Mouse (Mus musculus) brain, embryonic 14.5 days (tissue): ENCODE measurements at regions not wholly inside any gene's neighbourhood (a gene's known extent, or its start where the extent isn't known, plus 50 kb on each side); places are given as distances from the start of the nearest gene placed in this dataset.

Experiments
- CTCF ChIP-seq: fragments of 200-500 bp; IDR thresholded peaks from 2 replicates; pipeline ENCODE4 v1.5.1; 2012; ENCODE audit warnings: inconsistent platforms, mild to moderate bottlenecking, moderate library complexity, borderline replicate concordance; ENCODE audit not compliant: insufficient read depth, insufficient read length; ENCODE audit errors: extremely low read depth
- POLR2A ChIP-seq: fragments of 200-500 bp; IDR thresholded peaks from 2 replicates; pipeline ENCODE4 v1.6.1; 2012; ENCODE audit warnings: mild to moderate bottlenecking, inconsistent platforms, borderline replicate concordance; ENCODE audit not compliant: poor library complexity, insufficient read depth, insufficient read length, severe bottlenecking; ENCODE audit errors: extremely low read depth

- TF ChIP-seq CTCF: no peak
- no peak for TF ChIP-seq POLR2A
Measured at GRCm38 (mm10) chr16:12518264-12518663, 534.4 kb downstream of the Shisa9 start.
